Mouse (Mus musculus): ENCODE measurements around the gene Omp. TPM values are rescaled to one million over a fixed set of nuclear protein-coding genes. Genes with fewer than 3 reads are reported as not detected.

Gene Omp
- total and polyA plus RNA-seq, 3 experiments = 0.06 to 0.14 TPM; not detected in 1

DNA sequence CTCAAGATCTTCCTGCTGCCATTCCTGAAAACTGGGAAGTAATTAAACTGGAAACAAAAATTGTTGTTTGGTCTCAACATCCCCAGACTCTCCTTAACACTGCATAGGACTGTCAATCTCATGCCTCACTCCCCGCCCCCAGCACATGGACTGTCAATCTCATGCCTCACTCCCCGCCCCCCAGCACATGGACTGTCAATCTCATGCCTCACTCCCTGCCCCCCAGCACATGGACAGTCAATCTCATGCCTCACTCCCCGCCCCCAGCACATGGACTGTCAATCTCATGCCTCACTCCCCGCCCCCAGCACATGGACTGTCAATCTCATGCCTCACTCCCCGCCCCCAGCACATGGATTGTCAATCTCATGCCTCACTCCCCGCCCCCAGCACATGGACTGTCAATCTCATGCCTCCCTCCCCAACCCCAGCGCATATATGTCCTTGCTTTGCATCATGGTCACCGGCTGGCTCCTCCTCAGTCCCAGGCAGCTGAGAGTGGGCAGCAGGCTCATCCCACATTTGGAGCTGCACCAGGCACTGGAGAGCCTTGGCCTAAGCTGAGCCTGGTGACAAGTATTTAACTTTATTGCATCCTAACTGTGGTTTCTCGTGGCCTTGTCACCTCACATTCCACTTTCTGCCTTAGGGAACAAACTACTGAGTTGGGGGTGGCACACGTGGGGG lies 3.6 kb upstream of the Omp start:
- H3K4me1 ChIP-seq (ENCODE audit: control insufficient read depth, insufficient read depth, low read length) = peaks cover 1% of the 10 kb centered on the region; the same call in 1 of the 2 replicates
- WGBS = 79% methylated on average over 10 of the region's 10 CpGs
- no peaks in the 10 kb centered on the region for H3K27me3 ChIP-seq (ENCODE audit: control insufficient read depth, insufficient read depth, low read length)
- H3K9ac ChIP-seq (ENCODE audit: low read depth, low read length) = no peak overlapping the region
- H3K4me3 ChIP-seq = no peak overlapping the region
- H3K36me3 ChIP-seq (ENCODE audit: control insufficient read depth, insufficient read depth, low read length) = no peaks in the 10 kb centered on the region
- no peaks in the 10 kb centered on the region for H3K79me2 ChIP-seq (replicated peaks; ENCODE audit: control insufficient read depth, insufficient read depth, low read length)
- intact Hi-C loops (cut with DNase I) = no loop called here
- H3K27ac ChIP-seq = no peak overlapping the region
- DNase-seq = no peak
- no peak for TF ChIP-seq EP300 (IDR thresholded peaks at IDR 0.05; ENCODE audit: insufficient read depth, low read depth, low read length)
- no peak for TF ChIP-seq POLR2A (IDR thresholded peaks at IDR 0.05; ENCODE audit: insufficient read depth, low read depth, low read length)
- no peak for TF ChIP-seq CTCF (IDR thresholded peaks at IDR 0.05)

DNA sequence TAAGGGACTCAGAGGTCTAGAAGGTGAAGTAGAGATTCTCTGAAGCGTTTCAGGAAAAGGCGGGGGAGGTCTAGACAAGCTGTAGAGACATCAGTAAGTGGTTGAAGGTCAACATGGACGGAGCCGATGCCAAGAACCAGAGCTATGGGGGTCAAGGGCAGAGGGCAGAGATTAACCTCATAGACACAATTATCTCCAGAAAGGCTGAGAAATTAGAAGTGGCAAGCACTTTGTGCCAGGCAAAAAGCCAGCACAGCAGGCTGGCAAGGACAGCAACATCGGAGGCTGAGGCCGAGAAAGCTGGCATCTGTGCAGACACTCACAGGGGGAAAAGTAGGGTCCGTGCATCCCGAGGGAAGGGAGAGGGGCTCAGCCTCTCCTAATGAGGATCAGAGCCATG lies 2.5 kb upstream of the Omp start:
- no peaks in the 10 kb centered on the region for H3K27me3 ChIP-seq (ENCODE audit: control insufficient read depth, insufficient read depth, low read length)
- no peak overlapping the region for H3K9ac ChIP-seq (ENCODE audit: low read depth, low read length)
- H3K4me1 ChIP-seq (ENCODE audit: control insufficient read depth, insufficient read depth, low read length) = peaks cover under 1% of the 10 kb centered on the region; the same call in 1 of the 2 replicates
- intact Hi-C loops (cut with DNase I) = no loop called here
- H3K4me3 ChIP-seq = no peak overlapping the region
- no peaks in the 10 kb centered on the region for H3K79me2 ChIP-seq (replicated peaks; ENCODE audit: control insufficient read depth, insufficient read depth, low read length)
- H3K27ac ChIP-seq = no peak overlapping the region
- TF ChIP-seq POLR2A (IDR thresholded peaks at IDR 0.05; ENCODE audit: insufficient read depth, low read depth, low read length) = no peak
- H3K36me3 ChIP-seq (ENCODE audit: control insufficient read depth, insufficient read depth, low read length) = no peaks in the 10 kb centered on the region
- DNase-seq = no peak
- 53% methylated on average over 8 of the region's 8 CpGs for WGBS

DNA sequence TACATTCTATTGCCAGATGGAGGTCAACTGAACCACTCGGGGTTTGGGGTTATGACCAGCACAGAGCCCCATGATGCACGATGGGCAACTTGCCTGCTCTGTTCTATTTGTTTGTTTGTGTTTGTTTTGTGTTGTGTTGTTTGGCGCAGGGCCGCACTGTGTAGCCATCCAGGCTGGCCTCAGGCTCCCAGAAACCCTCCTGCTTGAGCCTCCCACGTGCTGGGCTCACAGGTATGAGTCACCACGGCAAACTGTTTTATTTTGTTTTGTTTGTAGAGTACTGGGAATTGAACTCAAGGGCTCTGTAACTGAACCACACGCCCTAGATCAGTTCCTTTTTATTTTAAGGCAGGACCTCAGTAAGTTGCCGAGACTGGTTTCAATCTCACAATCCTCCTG lies 1.1 kb upstream of the Omp start:
- TF ChIP-seq EP300 (IDR thresholded peaks at IDR 0.05; ENCODE audit: insufficient read depth, low read depth, low read length) (no peak), CTCF (IDR thresholded peaks at IDR 0.05) (no peak), POLR2A (IDR thresholded peaks at IDR 0.05; ENCODE audit: insufficient read depth, low read depth, low read length) (no peak)
- Histone ChIP-seq H3K36me3 (ENCODE audit: control insufficient read depth, insufficient read depth, low read length) (no peaks in the 10 kb centered on the region), H3K27ac (no peak overlapping the region), H3K27me3 (ENCODE audit: control insufficient read depth, insufficient read depth, low read length) (no peaks in the 10 kb centered on the region), H3K79me2 (replicated peaks; ENCODE audit: control insufficient read depth, insufficient read depth, low read length) (no peaks in the 10 kb centered on the region), H3K4me3 (no peak overlapping the region), H3K9ac (ENCODE audit: low read depth, low read length) (no peak overlapping the region), H3K4me1 (ENCODE audit: control insufficient read depth, insufficient read depth, low read length) (no peaks in the 10 kb centered on the region)
- 70% methylated on average over 8 of the region's 8 CpGs for WGBS
- no peak for DNase-seq
- intact Hi-C loops (cut with DNase I) = no loop called here

DNA sequence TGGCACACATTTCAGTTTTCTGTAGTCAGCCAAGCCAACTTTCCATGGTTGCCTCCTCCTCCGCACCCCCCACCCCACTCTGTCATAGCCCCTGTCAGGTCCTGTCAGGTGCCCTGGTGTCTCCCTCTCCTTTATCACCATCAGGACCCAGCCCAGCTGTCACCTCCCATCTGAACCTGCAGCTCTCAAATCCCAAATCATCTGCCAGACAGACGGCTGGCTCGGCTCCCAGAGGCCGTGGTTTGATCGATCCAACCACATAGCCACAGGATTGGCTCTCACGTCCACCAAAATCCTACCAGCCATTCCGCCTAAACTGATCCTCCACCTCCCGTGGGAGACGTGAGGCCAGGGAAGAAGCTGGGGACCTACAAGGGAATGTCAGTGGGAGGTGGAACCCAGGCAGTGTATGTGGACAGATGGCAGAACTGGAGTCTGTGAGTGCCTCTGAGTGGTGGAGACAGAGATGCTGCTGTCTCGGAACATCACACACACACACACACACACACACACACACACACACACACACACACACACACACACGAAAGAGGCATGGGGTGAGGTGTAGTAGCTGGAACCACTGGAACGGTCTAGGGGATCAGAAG lies 642 bp upstream of the Omp start:
- DNase-seq = no peak
- Histone ChIP-seq H3K36me3 (ENCODE audit: control insufficient read depth, insufficient read depth, low read length) (no peaks in the 10 kb centered on the region), H3K27me3 (ENCODE audit: control insufficient read depth, insufficient read depth, low read length) (no peaks in the 10 kb centered on the region), H3K9ac (ENCODE audit: low read depth, low read length) (no peak overlapping the region), H3K27ac (no peak overlapping the region), H3K79me2 (replicated peaks; ENCODE audit: control insufficient read depth, insufficient read depth, low read length) (no peaks in the 10 kb centered on the region), H3K4me1 (ENCODE audit: control insufficient read depth, insufficient read depth, low read length) (no peaks in the 10 kb centered on the region), H3K4me3 (no peak overlapping the region)
- intact Hi-C loops (cut with DNase I) = no loop called here
- TF ChIP-seq CTCF (IDR thresholded peaks at IDR 0.05) (no peak), EP300 (IDR thresholded peaks at IDR 0.05; ENCODE audit: insufficient read depth, low read depth, low read length) (no peak)
- WGBS = 89% methylated on average over 12 of the region's 12 CpGs

DNA sequence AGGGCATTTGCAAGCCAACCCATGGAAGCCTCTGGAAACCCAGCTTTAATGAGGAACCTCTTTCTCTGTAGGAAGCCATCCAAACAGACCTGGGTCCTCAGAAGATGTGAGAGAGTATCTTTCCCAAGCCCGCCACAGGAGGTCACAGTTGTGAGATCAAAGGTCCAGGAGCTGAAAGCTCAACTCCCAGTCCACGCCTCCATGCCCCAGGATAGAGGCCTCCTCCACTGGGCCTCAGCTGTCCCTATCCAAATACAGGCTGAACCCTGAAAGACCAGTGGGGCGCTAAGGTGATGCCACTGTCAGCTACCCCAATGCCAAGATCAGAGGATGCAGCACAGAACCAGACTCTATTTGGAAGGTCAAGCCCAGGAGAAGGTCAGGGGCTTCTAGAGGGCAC lies 2.7 kb downstream of the Omp start:
- WGBS = 95% methylated on average over 3 of the region's 3 CpGs
- DNase-seq = no peak
- Histone ChIP-seq H3K9ac (ENCODE audit: low read depth, low read length) (no peak overlapping the region), H3K79me2 (replicated peaks; ENCODE audit: control insufficient read depth, insufficient read depth, low read length) (no peaks in the 10 kb centered on the region), H3K27ac (no peak overlapping the region), H3K4me1 (ENCODE audit: control insufficient read depth, insufficient read depth, low read length) (no peaks in the 10 kb centered on the region), H3K4me3 (no peak overlapping the region), H3K27me3 (ENCODE audit: control insufficient read depth, insufficient read depth, low read length) (no peaks in the 10 kb centered on the region), H3K36me3 (ENCODE audit: control insufficient read depth, insufficient read depth, low read length) (no peaks in the 10 kb centered on the region)
- intact Hi-C loops (cut with DNase I) = no loop called here
- TF ChIP-seq EP300 (IDR thresholded peaks at IDR 0.05; ENCODE audit: insufficient read depth, low read depth, low read length) (no peak), POLR2A (IDR thresholded peaks at IDR 0.05; ENCODE audit: insufficient read depth, low read depth, low read length) (no peak), CTCF (IDR thresholded peaks at IDR 0.05) (no peak)

DNA sequence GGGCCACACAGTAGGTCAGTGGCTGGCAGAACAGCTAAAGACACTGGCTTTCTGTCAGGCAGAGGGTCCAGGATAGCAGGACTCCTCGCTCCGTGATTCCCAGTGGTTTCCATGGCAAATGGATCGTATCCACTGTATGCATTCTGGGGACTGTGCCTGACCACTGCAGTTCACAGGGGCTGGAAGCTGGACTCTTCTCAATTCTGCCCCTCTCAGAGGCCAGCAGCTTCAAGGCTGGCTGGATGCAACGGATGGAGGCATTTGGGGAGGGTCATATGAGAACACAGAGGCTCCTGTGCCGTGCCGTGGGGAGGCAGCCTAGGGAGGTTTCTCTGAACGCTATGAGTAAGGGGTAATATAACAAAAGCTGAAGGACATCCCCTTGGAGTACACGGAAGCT lies 3.1 kb downstream of the Omp start:
- Histone ChIP-seq H3K9ac (ENCODE audit: low read depth, low read length) (no peak overlapping the region), H3K27ac (no peak overlapping the region), H3K4me1 (ENCODE audit: control insufficient read depth, insufficient read depth, low read length) (no peaks in the 10 kb centered on the region), H3K27me3 (ENCODE audit: control insufficient read depth, insufficient read depth, low read length) (no peaks in the 10 kb centered on the region), H3K79me2 (replicated peaks; ENCODE audit: control insufficient read depth, insufficient read depth, low read length) (no peaks in the 10 kb centered on the region), H3K4me3 (no peak overlapping the region), H3K36me3 (ENCODE audit: control insufficient read depth, insufficient read depth, low read length) (no peaks in the 10 kb centered on the region)
- DNase-seq = no peak
- intact Hi-C loops (cut with DNase I) = no loop called here
- 90% methylated on average over 8 of the region's 8 CpGs for WGBS
- TF ChIP-seq CTCF (IDR thresholded peaks at IDR 0.05) (no peak), POLR2A (IDR thresholded peaks at IDR 0.05; ENCODE audit: insufficient read depth, low read depth, low read length) (no peak), EP300 (IDR thresholded peaks at IDR 0.05; ENCODE audit: insufficient read depth, low read depth, low read length) (no peak)

All from heart, adult 2 months (tissue).